Mouse (Mus musculus): Measurements from ENCODE around the gene Rtl8c. TPM values are rescaled to one million over a fixed set of nuclear protein-coding genes. Genes with fewer than 3 reads are reported as not detected.

Rtl8c gene
- not detected for polyA plus RNA-seq (2014; fragmentation: Illumina TruSeq; extraction: RNeasy Lipid Tissue Mini Kit (QIAGEN cat#74804))

DNA sequence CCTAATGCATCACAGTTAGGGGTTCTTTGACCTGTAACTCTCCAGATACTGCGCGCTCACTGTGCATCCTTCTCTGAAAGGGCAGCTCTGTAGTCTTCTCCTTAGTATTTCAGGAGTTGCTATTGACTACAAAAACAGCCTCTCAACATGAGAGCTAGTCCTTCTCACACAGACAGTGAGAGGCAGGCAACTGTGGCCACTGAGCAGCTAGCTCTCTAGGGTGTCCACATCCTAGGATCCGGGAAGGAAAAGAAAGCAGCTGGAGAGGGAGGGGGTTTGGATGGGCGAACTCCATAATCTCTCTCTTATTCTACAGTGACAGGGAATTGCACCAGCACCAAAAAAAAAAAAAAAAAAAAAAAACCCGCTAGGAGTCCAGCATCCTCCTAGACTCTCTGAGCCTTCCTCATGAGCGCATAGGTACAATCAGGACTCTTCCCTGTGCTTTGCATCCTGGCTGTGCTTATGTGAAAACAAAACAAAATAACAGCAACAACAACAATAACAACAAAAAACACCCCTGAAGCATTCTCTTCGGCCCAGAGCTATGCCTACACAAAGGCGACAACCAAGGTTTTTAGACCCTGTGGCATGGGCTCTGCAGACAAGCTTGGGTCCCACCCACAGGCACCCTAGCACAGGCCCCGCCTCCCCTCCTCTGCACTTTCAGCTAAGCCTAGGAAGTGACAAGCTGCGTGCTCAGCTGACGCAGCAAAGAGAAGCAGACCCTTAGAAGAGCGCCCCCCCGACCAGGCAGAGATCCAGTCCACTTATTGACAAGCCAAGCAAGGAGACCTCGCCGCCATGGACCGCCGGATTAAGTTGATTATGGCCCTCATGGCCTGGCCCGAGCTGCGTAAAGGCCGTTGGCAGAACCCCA, at the start of gene Rtl8c:
Gene Rtl8c (plus strand): TSS at position 791 of the 880 bp plus-strand sequence.

DNA sequence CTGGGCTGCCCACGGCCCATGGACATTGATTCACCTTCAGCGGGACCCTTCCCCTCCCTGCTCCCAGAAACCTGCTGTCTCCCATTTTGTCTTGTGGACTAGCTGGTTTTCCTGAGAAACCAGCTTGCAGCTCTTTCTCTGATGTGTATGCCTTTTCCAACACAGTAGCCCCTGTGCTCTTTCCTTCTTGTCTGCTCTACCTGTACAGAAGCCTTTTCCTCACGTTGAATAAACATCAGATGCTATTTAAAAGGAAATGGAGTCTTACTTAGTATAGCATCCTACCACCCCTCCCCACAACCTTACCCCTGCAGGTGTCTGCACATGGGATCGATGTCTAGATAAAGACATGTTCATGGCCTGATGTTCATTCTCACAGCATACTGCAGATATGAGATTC, 1.0 kb downstream of the Rtl8c start, which contains the start of gene Gm14597:
Gene Gm14597 (minus strand): TSS at position 101 of the 400 bp plus-strand sequence.

DNA sequence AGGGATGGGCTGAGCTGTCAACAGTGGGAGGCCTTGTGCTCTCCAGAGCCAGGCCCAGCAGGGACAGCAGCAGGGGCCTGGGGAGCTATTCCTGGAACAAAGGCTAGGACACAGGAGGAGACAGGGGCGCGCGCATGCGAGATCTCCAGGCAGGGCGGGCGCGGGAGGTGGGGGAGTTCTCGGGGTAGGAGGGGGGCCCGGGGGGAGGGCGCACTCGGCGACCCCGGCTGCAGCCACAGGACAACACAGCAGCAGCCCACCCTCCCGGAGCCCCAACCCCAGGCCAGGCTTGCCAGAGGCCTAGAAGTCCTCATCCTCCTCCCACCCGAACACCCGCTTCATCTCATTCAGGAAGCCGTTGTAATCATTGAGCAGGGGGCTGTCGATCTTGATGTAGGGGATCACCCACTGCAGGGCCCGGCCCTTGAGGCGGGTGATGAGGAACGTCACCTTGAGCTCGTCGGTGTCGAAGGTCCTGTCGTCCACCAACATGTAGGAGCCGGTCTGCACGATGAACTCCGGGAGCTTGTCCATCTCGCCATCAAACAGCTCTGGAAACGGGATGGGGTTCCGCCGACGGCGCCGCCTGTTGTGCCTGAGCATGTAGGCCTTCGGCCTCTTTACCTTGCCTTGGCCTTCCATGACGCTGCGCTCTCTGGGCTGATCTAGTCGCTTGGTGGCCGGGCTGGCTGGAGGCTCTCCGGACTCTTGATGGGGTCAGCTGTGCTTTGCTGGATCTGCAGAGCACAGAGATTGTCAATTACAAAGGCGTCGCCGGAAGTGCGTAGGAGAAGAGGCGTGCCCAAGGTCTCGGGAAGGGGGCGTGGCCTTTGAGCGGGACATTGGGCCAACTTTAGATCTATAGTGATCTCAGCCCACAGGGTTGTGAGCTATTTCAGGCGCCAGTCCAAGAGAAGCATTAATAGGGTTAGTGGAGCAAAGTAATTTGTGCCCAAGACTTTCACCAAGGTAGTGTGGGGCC, 35.4 kb downstream of the Rtl8c start, which contains the start of gene Rtl8a:
Gene Rtl8a (minus strand): TSS at position 703 of the 982 bp plus-strand sequence.

Other genes starting within 250 kb of the Rtl8c start
- 116 TPM for gene Mospd1, start 237.5 kb upstream of the Rtl8c start, polyA plus RNA-seq (2014; fragmentation: Illumina TruSeq; extraction: RNeasy Lipid Tissue Mini Kit (QIAGEN cat#74804))
- not detected for gene Etd, start 173.1 kb upstream of the Rtl8c start, polyA plus RNA-seq (2014; fragmentation: Illumina TruSeq; extraction: RNeasy Lipid Tissue Mini Kit (QIAGEN cat#74804))
- not detected for gene Gm14597, start 947 bp downstream of the Rtl8c start, polyA plus RNA-seq (2014; fragmentation: Illumina TruSeq; extraction: RNeasy Lipid Tissue Mini Kit (QIAGEN cat#74804))
- 9.5 TPM for gene Rtl8a, start 35.6 kb downstream of the Rtl8c start, polyA plus RNA-seq (2014; fragmentation: Illumina TruSeq; extraction: RNeasy Lipid Tissue Mini Kit (QIAGEN cat#74804))
- gene Rtl8b, start 62.4 kb downstream of the Rtl8c start, polyA plus RNA-seq (2014; fragmentation: Illumina TruSeq; extraction: RNeasy Lipid Tissue Mini Kit (QIAGEN cat#74804)) = 4.4 TPM
- gene 4930502E18Rik, start 116.8 kb downstream of the Rtl8c start, polyA plus RNA-seq (2014; fragmentation: Illumina TruSeq; extraction: RNeasy Lipid Tissue Mini Kit (QIAGEN cat#74804)) = 19.1 TPM
- gene 1700013H16Rik, start 149.8 kb downstream of the Rtl8c start, polyA plus RNA-seq (2014; fragmentation: Illumina TruSeq; extraction: RNeasy Lipid Tissue Mini Kit (QIAGEN cat#74804)) = 0.51 TPM
- gene Zfp36l3, start 168.4 kb downstream of the Rtl8c start, polyA plus RNA-seq (2014; fragmentation: Illumina TruSeq; extraction: RNeasy Lipid Tissue Mini Kit (QIAGEN cat#74804)) = not detected
- gene Xlr, start 189.7 kb downstream of the Rtl8c start, polyA plus RNA-seq (2014; fragmentation: Illumina TruSeq; extraction: RNeasy Lipid Tissue Mini Kit (QIAGEN cat#74804)) = 11.4 TPM